In genomic region chr2:27330446-27330845, GRCm38 (mm10) we compare ENCODE assay signal across 16 mouse cellular contexts.
DNase-seq lines count a peak whose midpoint lies in the region; ATAC-seq lines count a peak whose summit lies in the region.
"Had no signal": no experiment of that assay in that cellular context is flagged by ENCODE, and none has a peak within 500 bp of the region (broad histone marks: within the 10 kb centered on the region; RNA-seq: fewer than 3 reads in every experiment).

No protein-coding gene starts in this region.

- no peaks in the 10 kb centered on the region for H3K36me3 ChIP-seq in forebrain, embryonic 13.5 days (ENCODE audit: poor library complexity, severe bottlenecking)
- H3K36me3 ChIP-seq in forebrain, embryonic 10.5 days (replicated peaks): peaks cover 7% of the 10 kb centered on the region; the same call in 1 of the 2 replicates
- no peaks in the 10 kb centered on the region for H3K36me3 ChIP-seq in hindbrain, embryonic 16.5 days (ENCODE audit: control insufficient read depth, insufficient read depth, low read length)
- H3K36me3 ChIP-seq: embryonic facial prominence, embryonic 12.5 days had no signal

- 38% methylated on average over 8 of the region's 8 CpGs for WGBS in forebrain, embryonic 13.5 days
- WGBS in forebrain, embryonic 10.5 days: 77% methylated on average over 8 of the region's 8 CpGs
- 46% methylated on average over 8 of the region's 8 CpGs for WGBS in hindbrain, embryonic 16.5 days

- H3K9ac ChIP-seq in forebrain, embryonic 13.5 days: no peak overlapping the region
- H3K9ac ChIP-seq in hindbrain, embryonic 16.5 days (ENCODE audit: low read depth, low read length): no peak overlapping the region
- H3K9ac ChIP-seq: embryonic facial prominence, embryonic 12.5 days; limb, embryonic 13.5 days; liver, postnatal 0 days had no signal

- H3K9me3 ChIP-seq in forebrain, embryonic 13.5 days (replicated peaks): no peaks in the 10 kb centered on the region
- no peaks in the 10 kb centered on the region for H3K9me3 ChIP-seq in forebrain, embryonic 10.5 days
- H3K9me3 ChIP-seq in hindbrain, embryonic 16.5 days (ENCODE audit: control insufficient read depth, low read length): no peaks in the 10 kb centered on the region
- H3K9me3 ChIP-seq: embryonic facial prominence, embryonic 12.5 days; limb, embryonic 13.5 days had no signal

- H3K4me2 ChIP-seq in forebrain, embryonic 13.5 days: no peak overlapping the region
- no peak overlapping the region for H3K4me2 ChIP-seq in hindbrain, embryonic 16.5 days (ENCODE audit: low read length)
- H3K4me2 ChIP-seq: embryonic facial prominence, embryonic 12.5 days; heart, embryonic 11.5 days; limb, embryonic 13.5 days had no signal

- no peaks in the 10 kb centered on the region for H3K27me3 ChIP-seq in forebrain, embryonic 13.5 days
- no peaks in the 10 kb centered on the region for H3K27me3 ChIP-seq in forebrain, embryonic 10.5 days (ENCODE audit: poor library complexity, severe bottlenecking)
- H3K27me3 ChIP-seq in hindbrain, embryonic 16.5 days (replicated peaks; ENCODE audit: control insufficient read depth, insufficient read depth, low read length): no peaks in the 10 kb centered on the region
- H3K27me3 ChIP-seq: embryonic facial prominence, embryonic 12.5 days; limb, embryonic 13.5 days had no signal

- no peak for DNase-seq in forebrain, embryonic 10.5 days (ENCODE audit: extremely low spot score, low spot score)
- peak; percentile 84 for DNase-seq in brain, adult 2 months (ENCODE audit: low read depth, low spot score)
- DNase-seq in cerebellum, adult 9-11 months: peak; percentile 80
- DNase-seq in left cerebral cortex, adult 11 months (ENCODE audit: low spot score): no peak
- no peak for DNase-seq in Muller cell, postnatal 12 days (ENCODE audit: inconsistent ontology term)
- DNase-seq: gastrocnemius, postnatal 25 days; heart, postnatal 36 days; kidney, adult 18-20 months; liver, postnatal 0 days; thymus, postnatal 36 days had no signal

- H3K27ac ChIP-seq in forebrain, embryonic 13.5 days: 0 out of 2 replicates have a peak overlapping the region, but pooled peaks have one; percentile 52
- H3K27ac ChIP-seq in forebrain, embryonic 10.5 days: no peak overlapping the region
- no peak overlapping the region; the same call in 1 of the 2 replicates for H3K27ac ChIP-seq in hindbrain, embryonic 16.5 days (ENCODE audit: low read depth, low read length)
- H3K27ac ChIP-seq: embryonic facial prominence, embryonic 12.5 days; limb, embryonic 13.5 days had no signal

- H3K4me3 ChIP-seq in forebrain, embryonic 13.5 days: no peak overlapping the region
- H3K4me3 ChIP-seq in forebrain, embryonic 10.5 days: no peak overlapping the region
- no peak overlapping the region for H3K4me3 ChIP-seq in hindbrain, embryonic 16.5 days (ENCODE audit: low read length)
- H3K4me3 ChIP-seq: embryonic facial prominence, embryonic 12.5 days; limb, embryonic 13.5 days had no signal

- peaks cover 46% of the 10 kb centered on the region for H3K4me1 ChIP-seq in forebrain, embryonic 13.5 days
- peaks cover 76% of the 10 kb centered on the region for H3K4me1 ChIP-seq in forebrain, embryonic 10.5 days
- peaks cover 14% of the 10 kb centered on the region for H3K4me1 ChIP-seq in hindbrain, embryonic 16.5 days (ENCODE audit: control insufficient read depth, insufficient read depth, low read depth, low read length)

- ATAC-seq in forebrain, embryonic 13.5 days: no peak
- 0 out of 2 replicates have a peak, but pooled peaks have one; percentile 52 for ATAC-seq in hindbrain, embryonic 16.5 days
- ATAC-seq in inflammation-experienced regulatory T-cells, adult 6 months: no peak
- ATAC-seq: liver, postnatal 0 days had no signal

Comparison
In these comparisons a context has a peak if more than half of its experiments do, and no peak if none do; other contexts are left out.
1. DNase-seq: peak in brain, adult 2 months (single experiment) and cerebellum, adult 9-11 months (single experiment); none in forebrain, embryonic 10.5 days (single experiment), left cerebral cortex, adult 11 months (single experiment) and Muller cell, postnatal 12 days (single experiment).